Mouse (Mus musculus) spleen, adult 2 months (tissue): ENCODE measurements around the gene Gm36864.

Experiments
- CTCF ChIP-seq: fragments of 200-500 bp; IDR thresholded peaks from 2 replicates; pipeline ENCODE4 v1.5.1; 2011; ENCODE audit warnings: mild to moderate bottlenecking, inconsistent platforms; ENCODE audit not compliant: insufficient read depth, insufficient read length, insufficient replicate concordance; ENCODE audit errors: extremely low read depth
- POLR2A ChIP-seq: fragments of 200-500 bp; IDR thresholded peaks from 2 replicates; pipeline ENCODE4 v1.6.1; 2011; ENCODE audit warnings: low read depth, low read length, inconsistent platforms

DNA sequence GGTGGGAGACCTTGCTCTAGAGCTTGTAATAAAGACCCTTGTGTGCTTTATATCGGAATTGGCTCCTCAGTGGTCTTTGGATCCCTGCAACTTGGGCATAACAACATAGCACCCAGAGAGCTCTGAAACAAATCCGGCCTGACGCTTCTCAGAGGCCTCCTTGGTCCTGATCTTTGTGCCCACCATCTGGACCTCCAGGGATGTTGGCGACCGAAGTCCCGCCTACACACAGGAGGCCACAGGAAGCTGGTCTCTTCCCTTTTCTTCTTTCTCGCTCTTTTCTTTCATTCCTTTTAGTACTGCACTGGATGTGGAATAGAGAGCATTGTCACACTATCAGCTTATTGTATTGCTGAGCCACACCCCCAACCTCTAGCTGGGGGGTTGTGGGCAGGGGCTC lies 37.5 kb downstream of the Gm36864 start:
- TF ChIP-seq POLR2A (no peak), CTCF (no peak)
